Mouse (Mus musculus) liver, postnatal 0 days (tissue): ENCODE measurements around the gene Lmod2.

Source experiments
- CTCF ChIP-seq: sonication (generic); IDR thresholded peaks from 2 replicates; pipeline ENCODE4 v1.5.1; 2016; ENCODE audit warnings: antibody characterized with exemption, low read depth
- EP300 ChIP-seq: IDR thresholded peaks from 2 replicates; pipeline ENCODE4 v1.6.1; 2016; ENCODE audit warnings: antibody characterized with exemption, low read depth, mild to moderate bottlenecking

DNA sequence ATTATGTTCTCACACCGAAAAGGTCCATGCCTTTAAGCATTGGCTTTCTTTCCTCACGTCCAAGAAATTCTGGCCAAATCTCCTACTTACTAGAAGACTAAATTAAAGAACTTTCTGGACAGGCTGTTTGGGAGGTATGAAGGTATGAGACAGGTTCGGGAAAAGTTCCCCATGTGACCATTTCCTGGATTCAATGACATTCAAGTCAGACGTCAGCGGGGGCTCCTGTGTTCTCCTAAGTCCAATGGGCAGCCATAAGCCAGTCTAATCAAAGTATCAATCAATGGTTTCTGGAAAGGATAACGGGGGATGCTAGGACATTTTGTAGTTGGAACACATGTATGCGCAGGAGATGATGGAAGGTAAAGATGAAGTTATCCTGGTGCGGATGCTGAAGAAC, 8.1 kb downstream of the Lmod2 start:
- TF ChIP-seq CTCF (no peak), EP300 (no peak)
